Mouse (Mus musculus) erythroblast, embryonic 14.5 days (primary cell): ENCODE measurements around the gene Thsd4.

Source experiments
- GATA1 ChIP-seq: IDR thresholded peaks from 2 replicates; pipeline ENCODE4 v1.6.1; 2012; ENCODE audit warnings: low read length, inconsistent platforms, mixed read lengths
- TAL1 ChIP-seq: IDR thresholded peaks from 3 replicates; pipeline ENCODE4 v1.6.1; 2012; ENCODE audit warnings: low read length, inconsistent platforms, mixed read lengths

DNA sequence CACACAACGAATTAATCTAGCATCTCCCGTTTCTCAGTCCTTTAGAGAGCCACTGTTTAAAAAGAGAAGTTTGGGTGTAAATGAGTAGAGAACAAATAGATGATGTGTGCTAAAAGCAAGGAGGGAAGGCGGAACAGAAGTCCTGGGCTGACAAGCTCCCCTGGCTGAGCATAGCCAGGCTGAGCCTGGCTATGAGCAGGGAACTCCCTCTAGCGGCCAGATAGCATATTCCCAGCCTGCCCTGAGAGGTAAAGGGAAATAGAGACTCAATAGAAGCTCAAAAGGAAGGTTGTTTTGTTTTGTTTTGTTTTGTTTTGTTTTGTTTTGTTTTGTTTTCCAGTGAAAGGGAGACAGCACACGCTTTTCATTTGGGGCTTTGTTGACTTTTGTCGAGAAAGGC lies 552.5 kb downstream of the Thsd4 start:
- TF ChIP-seq GATA1 (no peak), TAL1 (no peak)
